Mouse (Mus musculus): Measurements from ENCODE around the gene Nacad.

The Nacad gene

GRCm38 (mm10) chr11:6603887-6604603, 1.8 kb downstream of the Nacad start:
- DNase-seq (ENCODE audit: low read depth, low spot score) = no peak

- no peak for DNase-seq (ENCODE audit: low read depth, low spot score)
Measured at GRCm38 (mm10) chr11:6603224-6603623, 2.6 kb downstream of the Nacad start.

GRCm38 (mm10) chr11:6602662-6603061, 3.2 kb downstream of the Nacad start:
- DNase-seq (ENCODE audit: low read depth, low spot score) = no peak

GRCm38 (mm10) chr11:6601649-6602480, 4.0 kb downstream of the Nacad start:
- no peak for DNase-seq (ENCODE audit: low read depth, low spot score)

GRCm38 (mm10) chr11:6600284-6600944, 5.4 kb downstream of the Nacad start:
- DNase-seq (ENCODE audit: low read depth, low spot score) = no peak

- no peak for DNase-seq (ENCODE audit: low read depth, low spot score)
Measured at GRCm38 (mm10) chr11:6599831-6600230, 6.0 kb downstream of the Nacad start.

GRCm38 (mm10) chr11:6599011-6599681, 6.7 kb downstream of the Nacad start:
- DNase-seq (ENCODE audit: low read depth, low spot score) = no peak

- DNase-seq (ENCODE audit: low read depth, low spot score) = no peak
Measured at GRCm38 (mm10) chr11:6598191-6598889, 7.5 kb downstream of the Nacad start.

GRCm38 (mm10) chr11:6597523-6597922, 8.3 kb downstream of the Nacad start:
- DNase-seq (ENCODE audit: low read depth, low spot score) = no peak

- no peak for DNase-seq (ENCODE audit: low read depth, low spot score)
Measured at GRCm38 (mm10) chr11:6596616-6597015, 9.2 kb downstream of the Nacad start.

- no peak for DNase-seq (ENCODE audit: low read depth, low spot score)
Measured at GRCm38 (mm10) chr11:6596205-6596604, 9.6 kb downstream of the Nacad start.

- DNase-seq (ENCODE audit: low read depth, low spot score) = no peak
Measured at GRCm38 (mm10) chr11:6595339-6595738, 10.5 kb downstream of the Nacad start.

GRCm38 (mm10) chr11:6594845-6595244, 11.0 kb downstream of the Nacad start:
- DNase-seq (ENCODE audit: low read depth, low spot score) = no peak

- no peak for DNase-seq (ENCODE audit: low read depth, low spot score)
Measured at GRCm38 (mm10) chr11:6593406-6593805, 12.4 kb downstream of the Nacad start.

- DNase-seq (ENCODE audit: low read depth, low spot score) = peak; percentile 83
Measured at GRCm38 (mm10) chr11:6590933-6591675, 14.7 kb downstream of the Nacad start.

GRCm38 (mm10) chr11:6589838-6590237, 16.0 kb downstream of the Nacad start:
- no peak for DNase-seq (ENCODE audit: low read depth, low spot score)

GRCm38 (mm10) chr11:6588295-6588694, 17.6 kb downstream of the Nacad start:
- no peak for DNase-seq (ENCODE audit: low read depth, low spot score)

GRCm38 (mm10) chr11:6587249-6587940, 18.5 kb downstream of the Nacad start:
- DNase-seq (ENCODE audit: low read depth, low spot score) = no peak

GRCm38 (mm10) chr11:6586660-6587059, 19.2 kb downstream of the Nacad start:
- peak; percentile 55 for DNase-seq (ENCODE audit: low read depth, low spot score)

- no peak for DNase-seq (ENCODE audit: low read depth, low spot score)
Measured at GRCm38 (mm10) chr11:6585748-6586147, 20.1 kb downstream of the Nacad start.

Measured in R1 (cell line).